Mouse (Mus musculus): ENCODE measurements around the gene Cdc42bpb. TPM values are rescaled to one million over a fixed set of nuclear protein-coding genes. Genes with fewer than 3 reads are reported as not detected.

The Cdc42bpb gene
- 19.5 and 28.7 TPM in 2 replicates for total RNA-seq (2014; rRNA removed)
- 96.3 and 122 TPM in 2 replicates for polyA plus RNA-seq (2012; rRNA removed)

DNA sequence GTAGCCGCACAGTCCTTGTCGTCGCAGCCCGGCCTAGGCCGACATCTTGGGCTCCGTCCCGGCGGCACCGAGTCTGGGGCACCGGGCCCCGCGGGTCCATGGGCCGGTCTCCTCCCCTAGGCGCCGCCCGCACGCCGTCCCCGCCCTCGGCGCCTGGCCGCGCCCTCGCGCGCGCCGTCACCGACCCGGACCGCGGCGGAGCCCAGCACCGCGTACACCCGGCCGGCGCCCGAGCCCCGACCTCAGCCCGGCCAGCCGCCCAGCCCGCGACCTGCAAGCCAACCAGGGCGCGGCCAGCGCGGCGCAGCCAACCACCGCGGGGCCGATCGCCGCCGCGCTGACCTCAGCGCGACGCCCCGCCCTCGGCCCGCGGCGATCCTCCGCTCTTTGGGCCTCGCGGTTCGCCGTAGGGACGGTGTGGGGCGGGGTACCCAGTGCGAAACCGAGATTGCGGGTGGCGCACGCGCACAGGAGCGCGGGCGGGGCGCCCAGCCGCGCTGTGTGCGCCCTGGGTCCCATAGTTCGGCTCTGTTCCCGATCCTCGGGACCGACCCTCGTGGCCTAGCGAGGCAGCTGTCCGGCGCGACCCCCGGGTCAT is at the start of gene Cdc42bpb:
Cdc42bpb (minus strand) TSS at position 343 of the 598 bp plus-strand sequence.
- WGBS, result 2% methylated on average over 94 of the region's 94 CpGs
- H3K27me3 ChIP-seq (ENCODE audit: control insufficient read depth, insufficient read depth, low read length), result no peaks in the 10 kb centered on the region
- H3K9ac ChIP-seq (ENCODE audit: low read depth, low read length), result peak within 1 kb of the TSS; percentile 96
- peak within 1 kb of the TSS; percentile 93 for H3K4me3 ChIP-seq (ENCODE audit: insufficient read depth, low read depth, low read length)
- H3K79me2 ChIP-seq (ENCODE audit: control insufficient read depth, insufficient read depth, low read length), result peaks cover 14% of the 10 kb centered on the region
- peak; percentile 86 for TF ChIP-seq POLR2A (IDR thresholded peaks at IDR 0.05; ENCODE audit: extremely low read depth, insufficient read depth, low read length)
- no peak for TF ChIP-seq CTCF (IDR thresholded peaks at IDR 0.05; ENCODE audit: low read depth, low read length)
- peak within 1 kb of the TSS; percentile 93 for H3K27ac ChIP-seq (replicated peaks; ENCODE audit: insufficient read depth, low read depth, low read length)
- H3K36me3 ChIP-seq (ENCODE audit: control insufficient read depth, insufficient read depth, low read length), result no peaks in the 10 kb centered on the region
- H3K4me1 ChIP-seq (ENCODE audit: control insufficient read depth, insufficient read depth, low read length), result peaks cover 12% of the 10 kb centered on the region
- DNase-seq (ENCODE audit: extremely low read depth, low read depth, low spot score), result peak; percentile 75

DNA sequence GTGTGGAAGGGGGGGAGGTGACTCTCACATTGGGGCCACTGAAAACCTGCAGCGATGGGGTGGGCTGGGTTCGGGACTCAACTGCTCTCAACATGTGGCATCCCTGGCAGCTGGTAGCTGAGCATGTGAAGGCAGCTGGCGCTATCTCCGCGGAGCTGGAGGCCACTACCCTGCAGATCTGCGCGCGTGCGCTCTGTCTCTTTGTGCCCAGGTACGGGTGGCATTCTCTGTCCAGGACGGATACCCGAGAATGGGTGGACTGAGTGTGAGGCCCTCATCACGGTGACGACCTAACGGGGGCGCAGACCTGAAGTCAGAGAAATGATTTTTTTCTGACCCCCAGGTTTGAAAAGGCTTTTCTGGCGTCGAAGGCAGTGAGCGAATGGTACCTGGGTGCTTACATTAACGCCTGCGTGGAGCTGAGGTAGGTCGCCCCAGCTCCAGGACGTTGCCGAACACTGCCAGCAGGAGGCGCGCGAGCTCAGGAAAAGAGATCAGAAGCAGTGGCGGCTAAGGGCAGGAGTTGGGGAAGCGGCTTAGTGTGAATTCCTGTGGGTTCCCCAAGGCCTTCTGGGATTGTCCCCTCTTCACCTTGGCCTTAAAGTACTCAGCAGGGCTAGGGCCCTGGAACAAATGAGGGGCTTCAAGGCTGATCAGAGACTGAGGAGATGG is 48.4 kb upstream of the Cdc42bpb start:
- TF ChIP-seq CTCF (IDR thresholded peaks at IDR 0.05; ENCODE audit: low read depth, low read length) (peak; percentile 98), POLR2A (IDR thresholded peaks at IDR 0.05; ENCODE audit: extremely low read depth, insufficient read depth, low read length) (no peak)
- H3K27ac ChIP-seq (replicated peaks; ENCODE audit: insufficient read depth, low read depth, low read length), result no peak overlapping the region
- H3K27me3 ChIP-seq (ENCODE audit: control insufficient read depth, insufficient read depth, low read length), result no peaks in the 10 kb centered on the region
- H3K4me3 ChIP-seq (ENCODE audit: insufficient read depth, low read depth, low read length), result no peak overlapping the region
- peaks cover 2% of the 10 kb centered on the region; the same call in 1 of the 2 replicates for H3K4me1 ChIP-seq (ENCODE audit: control insufficient read depth, insufficient read depth, low read length)
- no peaks in the 10 kb centered on the region for H3K36me3 ChIP-seq (ENCODE audit: control insufficient read depth, insufficient read depth, low read length)
- DNase-seq (ENCODE audit: extremely low read depth, low read depth, low spot score), result peak; percentile 50
- H3K9ac ChIP-seq (ENCODE audit: low read depth, low read length), result no peak overlapping the region
- 37% methylated on average over 29 of the region's 29 CpGs for WGBS
- no peaks in the 10 kb centered on the region for H3K79me2 ChIP-seq (ENCODE audit: control insufficient read depth, insufficient read depth, low read length)

DNA sequence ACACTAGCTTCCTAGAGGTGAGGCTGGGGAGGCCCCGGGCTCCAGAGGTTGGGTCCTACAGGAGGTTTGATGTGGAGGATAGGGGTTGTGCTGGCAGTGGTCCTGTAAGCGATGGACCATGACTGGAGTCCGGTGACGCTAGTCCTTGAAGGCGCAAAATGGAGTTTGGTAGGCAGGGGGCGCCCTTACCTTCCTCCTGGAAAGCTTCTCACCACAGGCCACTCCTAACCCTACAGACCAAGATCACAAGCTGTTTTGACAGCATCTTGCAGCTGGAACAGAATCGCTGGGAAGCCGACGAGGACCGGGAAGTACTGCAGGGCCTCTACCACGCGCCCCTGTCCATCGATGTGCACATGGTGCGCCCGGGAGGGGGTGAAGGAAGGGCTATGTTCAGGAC is 47.7 kb upstream of the Cdc42bpb start:
- Histone ChIP-seq H3K36me3 (ENCODE audit: control insufficient read depth, insufficient read depth, low read length) (no peaks in the 10 kb centered on the region), H3K4me1 (ENCODE audit: control insufficient read depth, insufficient read depth, low read length) (no peaks in the 10 kb centered on the region), H3K79me2 (ENCODE audit: control insufficient read depth, insufficient read depth, low read length) (no peaks in the 10 kb centered on the region), H3K27me3 (ENCODE audit: control insufficient read depth, insufficient read depth, low read length) (no peaks in the 10 kb centered on the region), H3K9ac (ENCODE audit: low read depth, low read length) (no peak overlapping the region), H3K4me3 (ENCODE audit: insufficient read depth, low read depth, low read length) (no peak overlapping the region), H3K27ac (replicated peaks; ENCODE audit: insufficient read depth, low read depth, low read length) (no peak overlapping the region)
- WGBS, result 24% methylated on average over 15 of the region's 15 CpGs
- peak; percentile 58 for DNase-seq (ENCODE audit: extremely low read depth, low read depth, low spot score)
- peak; percentile 92 for TF ChIP-seq CTCF (IDR thresholded peaks at IDR 0.05; ENCODE audit: low read depth, low read length)
- no peak for TF ChIP-seq POLR2A (IDR thresholded peaks at IDR 0.05; ENCODE audit: extremely low read depth, insufficient read depth, low read length)

DNA sequence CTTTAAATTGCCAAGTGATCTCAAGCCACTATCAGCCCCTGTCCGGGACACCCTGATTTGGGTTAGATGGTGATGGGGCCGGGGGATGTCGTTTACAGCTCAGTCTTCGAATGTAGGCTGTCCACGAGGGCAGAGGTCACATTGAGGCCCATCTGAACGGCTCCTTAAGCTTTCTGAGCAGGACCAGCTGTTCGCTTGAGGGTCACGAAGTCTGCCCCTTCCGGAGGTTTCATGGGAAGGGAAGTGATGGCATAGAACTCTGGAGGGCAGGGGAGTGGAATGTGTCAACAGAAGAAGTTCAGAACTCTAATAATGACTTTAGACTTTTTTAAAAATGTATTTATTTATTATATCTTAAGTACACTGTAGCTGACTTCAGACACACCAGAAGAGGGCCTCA is 47.0 kb upstream of the Cdc42bpb start:
- Histone ChIP-seq H3K79me2 (ENCODE audit: control insufficient read depth, insufficient read depth, low read length) (no peaks in the 10 kb centered on the region), H3K36me3 (ENCODE audit: control insufficient read depth, insufficient read depth, low read length) (no peaks in the 10 kb centered on the region), H3K4me1 (ENCODE audit: control insufficient read depth, insufficient read depth, low read length) (no peaks in the 10 kb centered on the region), H3K4me3 (ENCODE audit: insufficient read depth, low read depth, low read length) (no peak overlapping the region), H3K27ac (replicated peaks; ENCODE audit: insufficient read depth, low read depth, low read length) (no peak overlapping the region), H3K9ac (ENCODE audit: low read depth, low read length) (no peak overlapping the region), H3K27me3 (ENCODE audit: control insufficient read depth, insufficient read depth, low read length) (no peaks in the 10 kb centered on the region)
- TF ChIP-seq POLR2A (IDR thresholded peaks at IDR 0.05; ENCODE audit: extremely low read depth, insufficient read depth, low read length) (no peak), CTCF (IDR thresholded peaks at IDR 0.05; ENCODE audit: low read depth, low read length) (no peak)
- 79% methylated on average over 9 of the region's 9 CpGs for WGBS
- no peak for DNase-seq (ENCODE audit: extremely low read depth, low read depth, low spot score)

DNA sequence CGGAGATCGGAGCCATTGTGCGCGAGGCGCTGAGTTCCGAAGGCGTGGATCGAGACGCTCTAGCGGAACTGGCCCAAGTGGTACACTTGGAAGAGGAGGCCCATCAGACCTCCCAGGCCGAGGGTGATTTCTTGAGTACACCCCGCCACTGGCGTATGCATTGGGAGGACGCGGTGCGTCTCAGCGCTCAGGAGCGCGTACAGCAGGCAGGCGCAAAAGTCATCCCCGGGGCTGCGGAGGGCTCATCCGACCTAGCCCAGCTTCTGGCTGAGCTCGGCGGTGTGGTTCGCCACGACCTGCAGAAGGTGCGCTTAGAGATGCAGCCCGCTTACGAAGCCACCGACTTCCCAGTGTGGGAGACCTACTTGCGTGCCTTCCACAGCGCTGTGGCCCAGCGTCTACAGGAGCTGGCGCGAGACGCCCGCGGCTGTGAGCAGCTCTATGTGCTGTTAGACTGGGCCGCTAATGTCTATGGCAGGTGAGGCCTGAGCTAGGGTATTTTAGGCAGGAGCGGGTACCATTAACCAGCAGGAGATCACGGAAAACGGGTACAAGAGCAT is 46.1 kb upstream of the Cdc42bpb start:
- no peak for DNase-seq (ENCODE audit: extremely low read depth, low read depth, low spot score)
- no peaks in the 10 kb centered on the region for H3K36me3 ChIP-seq (ENCODE audit: control insufficient read depth, insufficient read depth, low read length)
- TF ChIP-seq POLR2A (IDR thresholded peaks at IDR 0.05; ENCODE audit: extremely low read depth, insufficient read depth, low read length), result no peak
- no peak for TF ChIP-seq CTCF (IDR thresholded peaks at IDR 0.05; ENCODE audit: low read depth, low read length)
- no peaks in the 10 kb centered on the region for H3K79me2 ChIP-seq (ENCODE audit: control insufficient read depth, insufficient read depth, low read length)
- WGBS, result 78% methylated on average over 43 of the region's 43 CpGs
- no peak overlapping the region for H3K27ac ChIP-seq (replicated peaks; ENCODE audit: insufficient read depth, low read depth, low read length)
- H3K4me1 ChIP-seq (ENCODE audit: control insufficient read depth, insufficient read depth, low read length), result no peaks in the 10 kb centered on the region
- no peak overlapping the region for H3K4me3 ChIP-seq (ENCODE audit: insufficient read depth, low read depth, low read length)
- H3K9ac ChIP-seq (ENCODE audit: low read depth, low read length), result no peak overlapping the region
- no peaks in the 10 kb centered on the region for H3K27me3 ChIP-seq (ENCODE audit: control insufficient read depth, insufficient read depth, low read length)

Data from liver, adult 2 months (tissue).